Mouse (Mus musculus) myocyte (in vitro differentiated cells): ENCODE measurements around the gene Asb16.

Experiments
- MYOG ChIP-seq, 3 experiments: IDR thresholded peaks; one replicate each; pipeline ENCODE4 v1.6.1; 2011; ENCODE audit warnings: control low read depth in 2 of 3, low read depth in 2 of 3, mild to moderate bottlenecking in 2 of 3; ENCODE audit not compliant: insufficient read length in 2 of 3, control insufficient read depth in 1 of 3, insufficient read depth in 1 of 3
- POLR2A ChIP-seq: IDR thresholded peaks from one replicate; pipeline ENCODE4 v1.6.1; 2011; ENCODE audit warnings: low read depth, mild to moderate bottlenecking, control low read depth, moderate library complexity; ENCODE audit not compliant: insufficient read length
- TCF3 ChIP-seq: IDR thresholded peaks from one replicate; pipeline ENCODE4 v1.6.1; 2011; ENCODE audit warnings: low read depth, control low read depth; ENCODE audit not compliant: insufficient read length

DNA sequence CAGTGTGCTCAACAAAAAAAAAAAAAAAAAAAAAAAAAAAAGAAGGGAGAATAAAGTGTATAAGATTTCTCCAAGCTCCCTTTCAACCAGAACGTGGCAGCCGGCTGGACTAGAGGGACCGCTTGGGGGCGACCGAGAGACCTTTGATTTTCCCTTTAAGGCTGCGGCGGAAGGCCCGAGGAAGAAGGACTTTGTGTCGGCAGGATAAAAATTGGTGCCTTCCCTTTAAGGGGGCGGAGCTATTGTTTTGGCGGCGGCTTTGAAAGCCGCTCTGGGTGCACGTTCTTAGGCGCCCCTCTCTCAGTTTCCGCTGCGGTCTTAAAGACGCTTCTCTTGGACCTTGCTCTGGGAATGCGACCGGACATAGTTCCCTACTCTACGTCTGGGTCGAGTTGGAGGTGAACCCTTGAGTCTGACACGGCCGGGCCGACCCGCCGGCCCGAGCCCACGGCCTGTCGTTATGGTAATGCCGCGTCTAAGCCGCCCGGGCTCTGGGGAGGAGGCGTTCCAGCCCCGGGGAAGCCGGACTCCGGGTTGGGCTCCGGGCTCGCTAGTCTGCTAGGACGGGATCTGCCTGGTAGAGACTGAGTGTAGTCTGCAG lies 19.8 kb upstream of the Asb16 start, which contains the start of gene BC030867:
- TF ChIP-seq POLR2A = peak; percentile 29
- no peak for TF ChIP-seq TCF3
- no peak for TF ChIP-seq MYOG (IDR thresholded peaks at IDR 0.05; ENCODE audit: control insufficient read depth in 1 of 3, insufficient read depth in 1 of 3, insufficient read length in 2 of 3, low read depth in 2 of 3)
